ENCODE assay signal across 10 mouse cellular contexts in genomic region chr8:11249541-11250058, GRCm38 (mm10).
DNase-seq lines count a peak whose midpoint lies in the region; ATAC-seq lines count a peak whose summit lies in the region.
"Had no signal": no experiment of that assay in that cellular context is flagged by ENCODE, and none has a peak within 500 bp of the region (broad histone marks: within the 10 kb centered on the region; RNA-seq: fewer than 3 reads in every experiment).

No protein-coding gene starts in this region.

- H3K27me3 ChIP-seq in heart, embryonic 11.5 days (ENCODE audit: control insufficient read depth, insufficient read depth, low read length), result no peaks in the 10 kb centered on the region
- H3K27me3 ChIP-seq in forebrain, embryonic 11.5 days (ENCODE audit: control insufficient read depth, insufficient read depth, low read length), result no peaks in the 10 kb centered on the region
- no peaks in the 10 kb centered on the region for H3K27me3 ChIP-seq in forebrain, embryonic 12.5 days
- H3K27me3 ChIP-seq: Patski had no signal

- H3K4me1 ChIP-seq in heart, embryonic 11.5 days (ENCODE audit: control insufficient read depth, insufficient read depth, low read length), result peaks cover 44% of the 10 kb centered on the region
- H3K4me1 ChIP-seq in forebrain, embryonic 11.5 days (replicated peaks; ENCODE audit: control insufficient read depth, insufficient read depth, low read length), result no peaks in the 10 kb centered on the region; the same call in 1 of the 2 replicates
- H3K4me1 ChIP-seq in forebrain, embryonic 12.5 days, result no peaks in the 10 kb centered on the region

- H3K36me3 ChIP-seq in heart, embryonic 11.5 days (ENCODE audit: control insufficient read depth, insufficient read depth, low read length), result peaks cover 1% of the 10 kb centered on the region; the same call in 1 of the 2 replicates
- H3K36me3 ChIP-seq in forebrain, embryonic 11.5 days (ENCODE audit: control insufficient read depth, insufficient read depth, low read length), result no peaks in the 10 kb centered on the region
- no peaks in the 10 kb centered on the region for H3K36me3 ChIP-seq in forebrain, embryonic 12.5 days (replicated peaks)

- no peak for ATAC-seq in heart, embryonic 11.5 days (replicated peaks; ENCODE audit: insufficient number of reproducible peaks, low FRiP score, low TSS enrichment)
- ATAC-seq in forebrain, embryonic 11.5 days (replicated peaks; ENCODE audit: low FRiP score), result no peak
- ATAC-seq in forebrain, embryonic 12.5 days (ENCODE audit: low FRiP score), result no peak
- no peak for ATAC-seq in erythroid progenitor cell, adult 5-6 weeks (replicated peaks; ENCODE audit: low FRiP score, poor library complexity, severe bottlenecking)
- ATAC-seq: Patski had no signal

- no peak overlapping the region for H3K4me2 ChIP-seq in heart, embryonic 11.5 days
- no peak overlapping the region for H3K4me2 ChIP-seq in forebrain, embryonic 11.5 days (ENCODE audit: low read depth, low read length, severe bottlenecking)
- no peak overlapping the region for H3K4me2 ChIP-seq in forebrain, embryonic 12.5 days

- H3K27ac ChIP-seq in heart, embryonic 11.5 days (ENCODE audit: low read depth, low read length), result peak overlapping the region; percentile 32; the same call in 1 of the 2 replicates
- H3K27ac ChIP-seq in forebrain, embryonic 11.5 days (ENCODE audit: low read depth, low read length), result no peak overlapping the region
- no peak overlapping the region for H3K27ac ChIP-seq in forebrain, embryonic 12.5 days
- H3K27ac ChIP-seq: macrophage had no signal

- DNase-seq in layer of hippocampus, adult 11-12 months (ENCODE audit: low spot score), result peak; percentile 36
- DNase-seq in layer of hippocampus, postnatal 36 days, result no peak
- DNase-seq in brain, embryonic 18.5 days (ENCODE audit: low read depth, low spot score), result peak; percentile 16
- peak; percentile 51 for DNase-seq in lung, postnatal 14 days
- no peak for DNase-seq in forebrain, embryonic 11.5 days (ENCODE audit: low spot score)

- H3K4me3 ChIP-seq in heart, embryonic 11.5 days (ENCODE audit: low read depth, low read length), result no peak overlapping the region
- no peak overlapping the region for H3K4me3 ChIP-seq in forebrain, embryonic 11.5 days (ENCODE audit: low read depth, low read length)
- no peak overlapping the region for H3K4me3 ChIP-seq in forebrain, embryonic 12.5 days (replicated peaks)

- no peaks in the 10 kb centered on the region for H3K9me3 ChIP-seq in heart, embryonic 11.5 days (replicated peaks; ENCODE audit: control insufficient read depth, low read length)
- no peaks in the 10 kb centered on the region for H3K9me3 ChIP-seq in forebrain, embryonic 11.5 days (ENCODE audit: control insufficient read depth, low read length)
- no peaks in the 10 kb centered on the region for H3K9me3 ChIP-seq in forebrain, embryonic 12.5 days

- 49% methylated on average over 7 of the region's 7 CpGs for WGBS in heart, embryonic 11.5 days (ENCODE audit: insufficient replicate concordance)
- 80% methylated on average over 7 of the region's 7 CpGs for WGBS in forebrain, embryonic 11.5 days
- WGBS in forebrain, embryonic 12.5 days, result 87% methylated on average over 7 of the region's 7 CpGs

- H3K9ac ChIP-seq in heart, embryonic 11.5 days (ENCODE audit: low read depth, low read length), result no peak overlapping the region
- H3K9ac ChIP-seq in forebrain, embryonic 11.5 days (ENCODE audit: low read length), result no peak overlapping the region
- H3K9ac ChIP-seq in forebrain, embryonic 12.5 days, result no peak overlapping the region

Comparison
In these comparisons a context has a peak if more than half of its experiments do, and no peak if none do; other contexts are left out.
1. DNase-seq: peak in layer of hippocampus, adult 11-12 months (single experiment), brain, embryonic 18.5 days (single experiment) and lung, postnatal 14 days (single experiment); none in layer of hippocampus, postnatal 36 days (0 of 2) and forebrain, embryonic 11.5 days (single experiment).